In genomic region chr17:3285030-3285671, GRCm38 (mm10) we compare ENCODE assay signal across 8 mouse cellular contexts. TPM values are rescaled to one million over a fixed set of nuclear protein-coding genes. Genes with fewer than 3 reads are reported as not detected.
DNase-seq lines count a peak whose midpoint lies in the region; ATAC-seq lines count a peak whose summit lies in the region.

No protein-coding gene starts in this region.

- peak; percentile 76 for ATAC-seq in hindbrain, embryonic 13.5 days (ENCODE audit: low FRiP score)

- no peaks in the 10 kb centered on the region for H3K27me3 ChIP-seq in hindbrain, embryonic 13.5 days
- H3K27me3 ChIP-seq in midbrain, embryonic 10.5 days (ENCODE audit: low read depth, poor library complexity, severe bottlenecking): no peaks in the 10 kb centered on the region

- no peak overlapping the region for H3K4me3 ChIP-seq in hindbrain, embryonic 13.5 days
- no peak overlapping the region for H3K4me3 ChIP-seq in midbrain, embryonic 10.5 days

- H3K9ac ChIP-seq in hindbrain, embryonic 13.5 days: no peak overlapping the region

- H3K27ac ChIP-seq in hindbrain, embryonic 13.5 days: peak overlapping the region; percentile 83
- H3K27ac ChIP-seq in midbrain, embryonic 10.5 days (replicated peaks): peak overlapping the region; percentile 63

- H3K9me3 ChIP-seq in hindbrain, embryonic 13.5 days: no peaks in the 10 kb centered on the region
- H3K9me3 ChIP-seq in midbrain, embryonic 10.5 days (replicated peaks): no peaks in the 10 kb centered on the region

- WGBS in hindbrain, embryonic 13.5 days: 31% methylated on average over 8 of the region's 8 CpGs
- 59% methylated on average over 8 of the region's 8 CpGs for WGBS in midbrain, embryonic 10.5 days

- peaks cover 15% of the 10 kb centered on the region for H3K4me1 ChIP-seq in hindbrain, embryonic 13.5 days (replicated peaks)
- peaks cover 15% of the 10 kb centered on the region for H3K4me1 ChIP-seq in midbrain, embryonic 10.5 days

- no peaks in the 10 kb centered on the region for H3K36me3 ChIP-seq in hindbrain, embryonic 13.5 days
- H3K36me3 ChIP-seq in midbrain, embryonic 10.5 days: no peaks in the 10 kb centered on the region

- H3K4me2 ChIP-seq in hindbrain, embryonic 13.5 days: no peak overlapping the region

- DNase-seq in layer of hippocampus, adult 11-12 months (ENCODE audit: low spot score): peak; percentile 18
- no peak for DNase-seq in layer of hippocampus, postnatal 25 days (ENCODE audit: extremely low spot score in 1 of 2, low spot score in 1 of 2)
- DNase-seq in embryo, embryonic 9.5 days (ENCODE audit: extremely low spot score): peak; percentile 28
- no peak for DNase-seq in midbrain, embryonic 10.5 days (ENCODE audit: low spot score)
- DNase-seq in yolk sac, embryonic 10.5 days (ENCODE audit: low spot score): no peak
- no peak for DNase-seq in urinary bladder, postnatal 4 days (ENCODE audit: low spot score in 2 of 2)
- DNase-seq in gastrocnemius, adult 18-20 months (ENCODE audit: low spot score): no peak

RNA-seq across cellular contexts. Expression of gene Tiam2, which starts 41.2 kb away (rescaled TPM):
- total RNA-seq in layer of hippocampus, postnatal 25 days (2021): 10 to 100 TPM; 32.1 to 32.8 TPM
- 4.1 and 4.9 TPM in 2 replicates for polyA plus RNA-seq in hindbrain, embryonic 13.5 days (2015; fragmentation: Nextera tagmentation; extraction: Ambion mirVana)
- polyA plus RNA-seq in midbrain, embryonic 10.5 days (2016; fragmentation: Nextera tagmentation; extraction: Ambion mirVana): 2.9 and 3.0 TPM in 2 replicates
- 1 to 10 TPM; 2.2 to 7.2 TPM for total RNA-seq in gastrocnemius, adult 18-20 months (2021)

Comparison
In these comparisons a context has a peak if more than half of its experiments do, and no peak if none do; other contexts are left out.
1. DNase-seq: peak in layer of hippocampus, adult 11-12 months (single experiment) and embryo, embryonic 9.5 days (single experiment); none in layer of hippocampus, postnatal 25 days (0 of 2), midbrain, embryonic 10.5 days (single experiment), yolk sac, embryonic 10.5 days (single experiment), urinary bladder, postnatal 4 days (0 of 2) and gastrocnemius, adult 18-20 months (single experiment).
2. RNA of gene Tiam2, which starts 41.2 kb away (total RNA-seq): 32.1 to 32.8 TPM in layer of hippocampus, postnatal 25 days; 2.2 to 7.2 TPM in gastrocnemius, adult 18-20 months; every median in the first group is over 4 times any median in the second.